Mouse (Mus musculus) liver, adult 2 months (tissue): Measurements from ENCODE around the gene Jmjd7. TPM values are rescaled to one million over a fixed set of nuclear protein-coding genes. Genes with fewer than 3 reads are reported as not detected.

Experiments
- DNase-seq: peaks from one replicate; pipeline ENCODE4 v3.0.0-alpha.2; 2011; ENCODE audit warnings: low read depth, low spot score; ENCODE audit errors: extremely low read depth
- H3K27ac ChIP-seq: fragments of 200-500 bp; replicated peaks from 2 replicates; pipeline ENCODE4 v1.5.1; 2012; ENCODE audit warnings: low read depth, mild to moderate bottlenecking, control low read depth, inconsistent platforms, low read length; ENCODE audit not compliant: insufficient read depth
- H3K27me3 ChIP-seq: fragments of 200-500 bp; 2 replicates; pipeline ENCODE4 v1.6.1; 2012; ENCODE audit warnings: mild to moderate bottlenecking, moderate library complexity, low read length, inconsistent platforms; ENCODE audit not compliant: control insufficient read depth, insufficient read depth
- H3K36me3 ChIP-seq: fragments of 200-500 bp; 2 replicates; pipeline ENCODE4 v1.6.1; 2012; ENCODE audit warnings: low read length, inconsistent platforms; ENCODE audit not compliant: control insufficient read depth, insufficient read depth
- H3K4me1 ChIP-seq: fragments of 200-500 bp; 2 replicates; pipeline ENCODE4 v1.6.1; 2011; ENCODE audit warnings: low read length; ENCODE audit not compliant: control insufficient read depth, insufficient read depth
- H3K4me3 ChIP-seq: fragments of 200-500 bp; 2 replicates; pipeline ENCODE4 v1.5.1; 2011; ENCODE audit warnings: low read depth, mild to moderate bottlenecking, control low read depth, low read length, moderate library complexity; ENCODE audit not compliant: insufficient read depth
- H3K79me2 ChIP-seq: fragments of 200-500 bp; 2 replicates; pipeline ENCODE4 v1.6.1; 2012; ENCODE audit warnings: inconsistent platforms, mild to moderate bottlenecking, low read length, moderate library complexity; ENCODE audit not compliant: control insufficient read depth, insufficient read depth
- H3K9ac ChIP-seq: fragments of 200-500 bp; 2 replicates; pipeline ENCODE4 v1.6.1; 2012; ENCODE audit warnings: low read depth, mild to moderate bottlenecking, control low read depth, inconsistent platforms, low read length
- CTCF ChIP-seq: fragments of 200-500 bp; IDR thresholded peaks from 2 replicates; pipeline ENCODE4 v1.5.1; 2011; ENCODE audit warnings: low read depth, low read length, control low read depth
- POLR2A ChIP-seq: fragments of 200-500 bp; IDR thresholded peaks from 2 replicates; pipeline ENCODE4 v1.6.1; 2011; ENCODE audit warnings: low read length, control low read depth; ENCODE audit not compliant: insufficient read depth; ENCODE audit errors: extremely low read depth
- WGBS: fragments of 180-500 bp; shearing (Covaris S2); methylation state at CpG from one replicate; pipeline ENCODE4 v1.1.7; 2018; 5-methylcytosine and 5-hydroxymethylcytosine counted together
- polyA plus RNA-seq: library from polyadenylated mRNA; depleted of rRNA; stranded (reverse); fragments of >200 nt; gene quantifications from 2 replicates; pipeline ENCODE4 v1.2.3, GENCODE M21; 2012
- total RNA-seq: library from RNA; depleted of rRNA; stranded (reverse); fragments of >200 nt; gene quantifications from 2 replicates; pipeline ENCODE4 v1.2.3, GENCODE M21; 2014

Gene Jmjd7
- total and polyA plus RNA-seq, 2 experiments = 1.7 to 4.6 TPM

- no peaks in the 10 kb centered on the region; the same call in 1 of the 2 replicates for H3K4me1 ChIP-seq
- H3K79me2 ChIP-seq = no peaks in the 10 kb centered on the region
- TF ChIP-seq POLR2A (no peak), CTCF (no peak)
- H3K9ac ChIP-seq = no peak overlapping the region
- no peak overlapping the region for H3K4me3 ChIP-seq
- H3K36me3 ChIP-seq = no peaks in the 10 kb centered on the region
- H3K27me3 ChIP-seq = no peaks in the 10 kb centered on the region
- no peak overlapping the region for H3K27ac ChIP-seq
- WGBS = 97% methylated on average over 7 of the region's 7 CpGs
- DNase-seq = no peak
Measured at GRCm38 (mm10) chr2:120006696-120007095, 20.6 kb upstream of the Jmjd7 start.

DNA sequence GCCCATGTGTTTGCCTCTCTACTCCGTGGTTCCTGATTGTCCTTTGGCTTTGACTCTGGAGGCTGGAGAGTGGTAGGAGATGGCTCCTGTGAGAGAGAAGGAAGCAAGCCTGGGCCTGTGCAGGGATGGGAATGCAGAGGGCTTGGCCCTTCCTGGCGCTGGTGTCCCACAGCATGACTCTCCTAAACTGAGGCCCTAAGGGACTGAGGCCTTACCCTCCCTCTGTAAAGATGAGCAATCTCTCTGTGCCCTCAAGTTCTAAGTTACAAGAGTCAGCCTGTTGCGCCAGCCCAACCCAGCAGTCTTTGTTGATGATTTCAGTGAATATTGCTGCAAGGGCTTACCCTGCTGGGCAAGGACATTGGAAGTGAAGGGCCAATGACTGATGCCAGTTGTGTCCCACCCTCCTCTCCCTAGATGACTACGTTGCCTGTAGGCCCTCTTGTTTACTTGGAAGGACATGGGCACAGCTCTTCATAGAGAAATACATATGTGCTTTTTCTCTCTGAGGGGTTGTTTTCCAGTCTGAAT lies 19.5 kb upstream of the Jmjd7 start:
- H3K27me3 ChIP-seq = no peaks in the 10 kb centered on the region
- no peaks in the 10 kb centered on the region for H3K79me2 ChIP-seq
- H3K4me3 ChIP-seq = no peak overlapping the region
- no peak for DNase-seq
- H3K27ac ChIP-seq = no peak overlapping the region
- H3K4me1 ChIP-seq = no peaks in the 10 kb centered on the region; the same call in 1 of the 2 replicates
- no peaks in the 10 kb centered on the region for H3K36me3 ChIP-seq
- no peak overlapping the region for H3K9ac ChIP-seq
- TF ChIP-seq POLR2A = no peak
- TF ChIP-seq CTCF = no peak
- 78% methylated on average over 4 of the region's 4 CpGs for WGBS

DNA sequence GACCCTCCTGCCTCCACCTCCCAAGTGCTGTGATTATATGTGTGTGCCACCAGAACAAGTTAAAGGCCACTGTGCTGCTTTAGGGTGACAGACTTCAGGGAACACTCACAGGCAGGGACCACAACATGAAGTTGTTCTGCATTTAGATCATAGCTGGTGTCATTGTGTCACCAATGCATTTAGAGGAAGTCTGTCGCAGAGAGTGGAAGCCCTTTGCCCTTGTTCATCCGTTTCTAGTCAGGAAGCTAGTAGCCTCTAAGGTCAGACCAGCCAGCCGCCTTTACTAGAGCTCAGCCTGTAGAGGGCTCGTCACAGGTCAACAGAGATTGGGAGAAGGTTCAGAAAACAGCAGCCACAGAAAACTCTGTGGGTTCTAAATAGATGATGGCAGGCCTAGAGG lies 18.6 kb upstream of the Jmjd7 start:
- Histone ChIP-seq H3K4me3 (no peak overlapping the region), H3K27ac (no peak overlapping the region), H3K27me3 (no peaks in the 10 kb centered on the region), H3K79me2 (no peaks in the 10 kb centered on the region), H3K9ac (no peak overlapping the region), H3K36me3 (no peaks in the 10 kb centered on the region), H3K4me1 (no peaks in the 10 kb centered on the region; the same call in 1 of the 2 replicates)
- peak; percentile 30 for DNase-seq
- TF ChIP-seq POLR2A (no peak), CTCF (no peak)
- 33% methylated on average over 4 of the region's 4 CpGs for WGBS

GRCm38 (mm10) chr2:120011462-120012200 lies 15.7 kb upstream of the Jmjd7 start:
- Histone ChIP-seq H3K36me3 (peaks cover 6% of the 10 kb centered on the region; the same call in 1 of the 2 replicates), H3K9ac (no peak overlapping the region), H3K27ac (no peak overlapping the region), H3K79me2 (no peaks in the 10 kb centered on the region), H3K4me1 (no peaks in the 10 kb centered on the region; the same call in 1 of the 2 replicates), H3K4me3 (no peak overlapping the region), H3K27me3 (no peaks in the 10 kb centered on the region)
- 83% methylated on average over 8 of the region's 8 CpGs for WGBS
- DNase-seq = peak; percentile 47
- TF ChIP-seq POLR2A (no peak), CTCF (peak; percentile 60; the same call in 1 of the 2 replicates)

- Histone ChIP-seq H3K27ac (no peak overlapping the region), H3K27me3 (no peaks in the 10 kb centered on the region), H3K4me3 (no peak overlapping the region), H3K9ac (no peak overlapping the region), H3K79me2 (no peaks in the 10 kb centered on the region), H3K4me1 (no peaks in the 10 kb centered on the region; the same call in 1 of the 2 replicates), H3K36me3 (peaks cover 7% of the 10 kb centered on the region; the same call in 1 of the 2 replicates)
- 94% methylated on average over 13 of the region's 13 CpGs for WGBS
- no peak for DNase-seq
- no peak for TF ChIP-seq CTCF
- TF ChIP-seq POLR2A = no peak
Measured at GRCm38 (mm10) chr2:120012924-120013323, 14.4 kb upstream of the Jmjd7 start.
